Mouse (Mus musculus): ENCODE measurements at regions not wholly inside any gene's neighbourhood (a gene's known extent, or its start where the extent isn't known, plus 50 kb on each side); places are given as distances from the start of the nearest gene placed in this dataset.
"Not testable (repeated sequence)": the region's sequence is repeated elsewhere in the genome, so short reads cannot be mapped to it uniquely, and the experiment has no call there.

GRCm38 (mm10) chrX:129546016-129546415 lies 203.5 kb upstream of the Diaph2 start:
- no peak for DNase-seq

- no peak for DNase-seq
Observed at GRCm38 (mm10) chrX:129547606-129548005, 201.9 kb upstream of the Diaph2 start.

GRCm38 (mm10) chrX:129556001-129556400 lies 193.5 kb upstream of the Diaph2 start:
- no peak for DNase-seq

- no peak for DNase-seq
Observed at GRCm38 (mm10) chrX:129599491-129599890, 150.1 kb upstream of the Diaph2 start.

- DNase-seq: no peak
Observed at GRCm38 (mm10) chrX:129607842-129608241, 141.7 kb upstream of the Diaph2 start.

- not testable (repeated sequence) for DNase-seq
Observed at GRCm38 (mm10) chrX:129611500-129611899, 138.0 kb upstream of the Diaph2 start.

- no peak for DNase-seq
Observed at GRCm38 (mm10) chrX:129637016-129637415, 112.5 kb upstream of the Diaph2 start.

- DNase-seq: peak; percentile 12 to 17
Observed at GRCm38 (mm10) chrX:129645106-129645505, 104.4 kb upstream of the Diaph2 start.

GRCm38 (mm10) chrX:129656906-129657305 lies 92.6 kb upstream of the Diaph2 start:
- peak; percentile 45 to 57 for DNase-seq

GRCm38 (mm10) chrX:129690677-129691076 lies 58.9 kb upstream of the Diaph2 start:
- DNase-seq: no peak

Measured in cerebellum, postnatal 36 days (tissue).